Mouse (Mus musculus) gonadal fat pad, adult 2 months (tissue): ENCODE data around the gene Zbtb34. TPM values are rescaled to one million over a fixed set of nuclear protein-coding genes. Genes with fewer than 3 reads are reported as not detected.

Experiments
- DNase-seq: peaks from one replicate; pipeline ENCODE4 v3.0.0-alpha.2; 2012; ENCODE audit warnings: low read depth
- polyA plus RNA-seq: library from polyadenylated mRNA; depleted of rRNA; stranded (reverse); fragments of >200 nt; gene quantifications from 2 replicates; pipeline ENCODE4 v1.2.3, GENCODE M21; 2012

Zbtb34 gene
- polyA plus RNA-seq, 1 experiment: 8.9 TPM

GRCm38 (mm10) chr2:33446796-33447195 is 15.7 kb upstream of the Zbtb34 start:
- no peak for DNase-seq

- no peak for DNase-seq
Measured at GRCm38 (mm10) chr2:33445741-33446140, 14.6 kb upstream of the Zbtb34 start.

GRCm38 (mm10) chr2:33444862-33445261 is 13.7 kb upstream of the Zbtb34 start:
- DNase-seq: no peak

GRCm38 (mm10) chr2:33444358-33444757 is 13.2 kb upstream of the Zbtb34 start:
- DNase-seq: peak; percentile 62

GRCm38 (mm10) chr2:33442701-33443100 is 11.6 kb upstream of the Zbtb34 start:
- no peak for DNase-seq

GRCm38 (mm10) chr2:33440893-33441292 is 9.8 kb upstream of the Zbtb34 start:
- DNase-seq: no peak

- DNase-seq: no peak
Measured at GRCm38 (mm10) chr2:33439980-33440670, 9.0 kb upstream of the Zbtb34 start.

- DNase-seq: no peak
Measured at GRCm38 (mm10) chr2:33439471-33439881, 8.4 kb upstream of the Zbtb34 start.

GRCm38 (mm10) chr2:33438377-33438776 is 7.3 kb upstream of the Zbtb34 start:
- DNase-seq: no peak

- DNase-seq: no peak
Measured at GRCm38 (mm10) chr2:33437184-33437583, 6.1 kb upstream of the Zbtb34 start.

GRCm38 (mm10) chr2:33436035-33436580 is 5.0 kb upstream of the Zbtb34 start:
- DNase-seq: no peak

- DNase-seq: no peak
Measured at GRCm38 (mm10) chr2:33435036-33435650, 4.0 kb upstream of the Zbtb34 start.

GRCm38 (mm10) chr2:33432877-33433276 is 1.8 kb upstream of the Zbtb34 start:
- DNase-seq: no peak

- DNase-seq: no peak
Measured at GRCm38 (mm10) chr2:33430081-33430770, 898 bp downstream of the Zbtb34 start.

- no peak for DNase-seq
Measured at GRCm38 (mm10) chr2:33429339-33429738, 1.8 kb downstream of the Zbtb34 start.

GRCm38 (mm10) chr2:33426640-33427398 is 4.3 kb downstream of the Zbtb34 start:
- no peak for DNase-seq

GRCm38 (mm10) chr2:33417454-33417853 is 13.7 kb downstream of the Zbtb34 start:
- DNase-seq: no peak

GRCm38 (mm10) chr2:33414019-33414418 is 17.1 kb downstream of the Zbtb34 start:
- DNase-seq: no peak

- DNase-seq: no peak
Measured at GRCm38 (mm10) chr2:33412111-33412510, 19.0 kb downstream of the Zbtb34 start.

GRCm38 (mm10) chr2:33403511-33404003 is 27.6 kb downstream of the Zbtb34 start:
- no peak for DNase-seq

- DNase-seq: no peak
Measured at GRCm38 (mm10) chr2:33402638-33403037, 28.5 kb downstream of the Zbtb34 start.

- no peak for DNase-seq
Measured at GRCm38 (mm10) chr2:33402236-33402635, 28.9 kb downstream of the Zbtb34 start.
